Mouse (Mus musculus) CD8-positive naive resting alpha-beta T cell, adult 2 months (primary cell): ENCODE data around the gene Arvcf.

ENCODE experiments used
- DNase-seq, 2 experiments: peaks; one replicate each; pipeline ENCODE4 v3.0.0; 2022; ENCODE audit warnings: low read depth in 2 of 2, low spot score in 2 of 2

The Arvcf gene

GRCm38 (mm10) chr16:18428011-18428515 is 80.1 kb downstream of the Arvcf start:
- DNase-seq = no peak

GRCm38 (mm10) chr16:18428516-18429042 is 80.6 kb downstream of the Arvcf start:
- DNase-seq = no peak

GRCm38 (mm10) chr16:18429641-18430040 is 81.7 kb downstream of the Arvcf start:
- no peak for DNase-seq

GRCm38 (mm10) chr16:18430641-18431212 is 82.7 kb downstream of the Arvcf start:
- DNase-seq = no peak

GRCm38 (mm10) chr16:18433341-18433920 is 85.4 kb downstream of the Arvcf start:
- no peak for DNase-seq

GRCm38 (mm10) chr16:18436128-18436527 is 88.1 kb downstream of the Arvcf start:
- DNase-seq = no peak

GRCm38 (mm10) chr16:18443385-18443841 is 95.4 kb downstream of the Arvcf start:
- DNase-seq = peak; percentile 89 to 93

- no peak for DNase-seq
Measured at GRCm38 (mm10) chr16:18447243-18447642, 99.3 kb downstream of the Arvcf start.

- no peak for DNase-seq
Measured at GRCm38 (mm10) chr16:18448104-18448503, 100.1 kb downstream of the Arvcf start.

- DNase-seq = no peak
Measured at GRCm38 (mm10) chr16:18449005-18449404, 101.0 kb downstream of the Arvcf start.

- no peak for DNase-seq
Measured at GRCm38 (mm10) chr16:18451486-18452181, 103.7 kb downstream of the Arvcf start.

- no peak for DNase-seq
Measured at GRCm38 (mm10) chr16:18452361-18452862, 104.4 kb downstream of the Arvcf start.

GRCm38 (mm10) chr16:18453846-18454245 is 105.9 kb downstream of the Arvcf start:
- DNase-seq = no peak

GRCm38 (mm10) chr16:18455407-18455806 is 107.4 kb downstream of the Arvcf start:
- DNase-seq = no peak
